18 mouse cellular contexts compared by ENCODE assay signal in the genomic region with DNA sequence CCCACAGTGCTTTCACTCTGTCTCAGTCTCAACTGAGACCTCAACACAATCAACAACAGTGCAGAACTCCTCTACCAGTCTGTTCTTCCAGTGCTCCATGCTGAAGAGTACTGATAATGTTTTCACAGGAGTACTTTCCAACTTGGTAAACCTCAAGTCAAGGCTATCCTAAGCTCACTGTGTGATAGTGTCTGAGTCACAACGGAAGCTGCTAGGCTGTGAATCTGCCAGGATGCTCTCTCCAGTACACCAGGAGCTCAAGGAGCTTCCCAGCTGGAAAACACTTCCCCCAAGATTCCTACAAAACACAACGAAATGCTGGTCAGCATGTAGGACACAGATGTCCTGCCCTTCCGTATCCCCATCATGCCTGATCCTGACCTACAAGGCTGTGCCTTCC. TPM values are rescaled to one million over a fixed set of nuclear protein-coding genes. Genes with fewer than 3 reads are reported as not detected.
"Had no signal": no experiment of that assay in that cellular context is flagged by ENCODE, and none has a peak within 500 bp of the region (broad histone marks: within the 10 kb centered on the region; RNA-seq: fewer than 3 reads in every experiment).

No protein-coding gene starts in this region.

- H3K9me3 ChIP-seq: lung, embryonic 15.5 days; megakaryocyte, embryonic 14.5 days; midbrain, embryonic 13.5 days; midbrain, embryonic 15.5 days; neural tube, embryonic 12.5 days; stomach, embryonic 15.5 days had no signal

- H3K27ac ChIP-seq: lung, embryonic 15.5 days; macrophage; midbrain, embryonic 13.5 days; midbrain, embryonic 15.5 days; neural tube, embryonic 12.5 days; stomach, embryonic 15.5 days; stomach, postnatal 0 days had no signal

- H3K4me2 ChIP-seq: lung, embryonic 15.5 days; midbrain, embryonic 11.5 days; midbrain, embryonic 13.5 days; midbrain, embryonic 15.5 days; neural tube, embryonic 12.5 days; stomach, embryonic 15.5 days had no signal

- H3K36me3 ChIP-seq: lung, embryonic 15.5 days; midbrain, embryonic 13.5 days; midbrain, embryonic 15.5 days; neural tube, embryonic 12.5 days; stomach, embryonic 15.5 days had no signal

- H3K4me1 ChIP-seq: midbrain, embryonic 13.5 days; neural tube, embryonic 12.5 days; stomach, embryonic 15.5 days had no signal

- H3K4me3 ChIP-seq: lung, embryonic 15.5 days; megakaryocyte, embryonic 14.5 days; midbrain, embryonic 13.5 days; midbrain, embryonic 15.5 days; neural tube, embryonic 12.5 days; stomach, embryonic 15.5 days had no signal

- H3K27me3 ChIP-seq: lung, embryonic 15.5 days; midbrain, embryonic 13.5 days; midbrain, embryonic 15.5 days; neural tube, embryonic 12.5 days; stomach, embryonic 15.5 days had no signal

- ATAC-seq: midbrain, embryonic 13.5 days; midbrain, embryonic 15.5 days had no signal

- H3K9ac ChIP-seq: lung, embryonic 15.5 days; midbrain, embryonic 13.5 days; midbrain, embryonic 15.5 days; neural tube, embryonic 12.5 days; stomach, embryonic 15.5 days had no signal

- DNase-seq: lung, adult 2 months; lung, postnatal 14 days; right cerebral cortex, postnatal 14 days; thymus, adult 2 months; thymus, postnatal 25 days; thymus, postnatal 4 days had no signal

RNA-seq across cellular contexts. Expression of a gene that starts 7.8 kb away (rescaled TPM):
- total RNA-seq: megakaryocyte progenitor cell, adult 5-6 weeks; monocyte, adult 5-6 weeks; neutrophil, adult 5-6 weeks had no signal
- polyA plus RNA-seq: macrophage had no signal
